Mouse (Mus musculus) lung, adult 2 months (tissue): Measurements from ENCODE around the gene Aldh1l2.

Source experiments
- CTCF ChIP-seq: fragments of 200-500 bp; IDR thresholded peaks from 2 replicates; pipeline ENCODE4 v1.5.1; 2011; ENCODE audit warnings: mild to moderate bottlenecking, low read length, control low read depth; ENCODE audit not compliant: insufficient read depth
- POLR2A ChIP-seq: fragments of 200-500 bp; IDR thresholded peaks from 2 replicates; pipeline ENCODE4 v1.6.1; 2011; ENCODE audit warnings: low read depth, mild to moderate bottlenecking, control low read depth, low read length, borderline replicate concordance; ENCODE audit errors: extremely low read depth

GRCm38 (mm10) chr10:83563005-83563404 lies 29.1 kb upstream of the Aldh1l2 start:
- TF ChIP-seq CTCF (no peak), POLR2A (no peak)
